Mouse (Mus musculus): ENCODE results near the gene C1ql1.

C1ql1 gene

GRCm38 (mm10) chr11:102957692-102958091, 11.2 kb upstream of the C1ql1 start:
- no peak for DNase-seq

- no peak for DNase-seq
Observed at GRCm38 (mm10) chr11:102956962-102957614, 10.6 kb upstream of the C1ql1 start.

- no peak for DNase-seq
Observed at GRCm38 (mm10) chr11:102952922-102953321, 6.4 kb upstream of the C1ql1 start.

- no peak for DNase-seq
Observed at GRCm38 (mm10) chr11:102948043-102948961, 1.8 kb upstream of the C1ql1 start.

GRCm38 (mm10) chr11:102946992-102947343, 480 bp upstream of the C1ql1 start:
- DNase-seq, result no peak

GRCm38 (mm10) chr11:102945306-102946264, 903 bp downstream of the C1ql1 start:
- DNase-seq, result no peak

GRCm38 (mm10) chr11:102941236-102941635, 5.3 kb downstream of the C1ql1 start:
- no peak for DNase-seq

GRCm38 (mm10) chr11:102939024-102939675, 7.3 kb downstream of the C1ql1 start:
- DNase-seq, result no peak

- no peak for DNase-seq
Observed at GRCm38 (mm10) chr11:102937529-102938182, 8.8 kb downstream of the C1ql1 start.

GRCm38 (mm10) chr11:102936272-102936671, 10.2 kb downstream of the C1ql1 start:
- no peak for DNase-seq

- no peak for DNase-seq
Observed at GRCm38 (mm10) chr11:102930672-102931071, 15.8 kb downstream of the C1ql1 start.

GRCm38 (mm10) chr11:102925351-102925717, 21.2 kb downstream of the C1ql1 start:
- DNase-seq, result no peak

- DNase-seq, result peak; percentile 91
Observed at GRCm38 (mm10) chr11:102924557-102925350, 21.7 kb downstream of the C1ql1 start, which contains the start of gene Kif18b. Gene Kif18b, minus strand, starts transcription at chr11:102925124.

GRCm38 (mm10) chr11:102921491-102921890, 25.0 kb downstream of the C1ql1 start:
- no peak for DNase-seq

- no peak for DNase-seq
Observed at GRCm38 (mm10) chr11:102918077-102918476, 28.4 kb downstream of the C1ql1 start.

GRCm38 (mm10) chr11:102915380-102915779, 31.1 kb downstream of the C1ql1 start:
- DNase-seq, result no peak

- no peak for DNase-seq
Observed at GRCm38 (mm10) chr11:102911376-102911775, 35.1 kb downstream of the C1ql1 start.

GRCm38 (mm10) chr11:102903654-102904053, 42.8 kb downstream of the C1ql1 start:
- DNase-seq, result no peak

GRCm38 (mm10) chr11:102902107-102902506, 44.4 kb downstream of the C1ql1 start:
- no peak for DNase-seq

- no peak for DNase-seq
Observed at GRCm38 (mm10) chr11:102901199-102901598, 45.3 kb downstream of the C1ql1 start.

- peak; percentile 80 for DNase-seq
Observed at GRCm38 (mm10) chr11:102900763-102901162, 45.7 kb downstream of the C1ql1 start, which contains the start of gene Gfap. Gene Gfap, minus strand, starts transcription at chr11:102900912.

Measured in cerebellum, adult 9-11 months (tissue).